Mouse (Mus musculus) limb, embryonic 10.5 days (tissue): ENCODE results near the gene Obp2b. TPM values are rescaled to one million over a fixed set of nuclear protein-coding genes. Genes with fewer than 3 reads are reported as not detected.
"Not testable (repeated sequence)": the region's sequence is repeated elsewhere in the genome, so short reads cannot be mapped to it uniquely, and the experiment has no call there.

Experiments used
- DNase-seq: peaks from one replicate; pipeline ENCODE4 v3.0.0-alpha.2; 2017; ENCODE audit warnings: low spot score
- H3K27ac ChIP-seq: fragments of 300-500 bp; sonication (generic); 2 replicates; pipeline ENCODE4 v1.5.1; 2016; ENCODE audit warnings: mild to moderate bottlenecking
- H3K27me3 ChIP-seq: fragments of 300-500 bp; sonication (generic); 2 replicates; pipeline ENCODE4 v1.6.1; 2016; ENCODE audit warnings: low read depth, mild to moderate bottlenecking; ENCODE audit not compliant: poor library complexity, severe bottlenecking
- H3K36me3 ChIP-seq: fragments of 300-500 bp; sonication (generic); 2 replicates; pipeline ENCODE4 v1.6.1; 2016; ENCODE audit warnings: mild to moderate bottlenecking, moderate library complexity
- H3K4me1 ChIP-seq: fragments of 300-500 bp; sonication (generic); 2 replicates; pipeline ENCODE4 v1.6.1; 2016
- H3K4me3 ChIP-seq: fragments of 300-500 bp; sonication (generic); 2 replicates; pipeline ENCODE4 v1.5.1; 2016; ENCODE audit warnings: mild to moderate bottlenecking, moderate library complexity
- H3K9me3 ChIP-seq: fragments of 300-500 bp; sonication (generic); replicated peaks from 2 replicates; pipeline ENCODE4 v1.6.1; 2016; ENCODE audit warnings: mild to moderate bottlenecking
- WGBS: fragments of 180-500 bp; shearing (Covaris S2); methylation state at CpG from one replicate; pipeline ENCODE4 v1.1.7; 2016; 5-methylcytosine and 5-hydroxymethylcytosine counted together
- polyA plus RNA-seq: library from polyadenylated mRNA; unstranded; fragments of >200 nt; fragmentation: Nextera tagmentation; extraction: Ambion mirVana; gene quantifications from 2 replicates; pipeline ENCODE4 v1.2.1, GENCODE M21; 2016

The Obp2b gene
- not detected in 2 replicates for polyA plus RNA-seq

- not testable (repeated sequence) for H3K4me3 ChIP-seq, H3K4me1 ChIP-seq, H3K36me3 ChIP-seq, H3K27me3 ChIP-seq, H3K9me3 ChIP-seq, DNase-seq, H3K27ac ChIP-seq
- WGBS = 85% methylated on average over 3 of the region's 3 CpGs
These were observed at the start of gene Obp2b for GRCm38 (mm10) chr2:25736709-25737108. TSS of gene Obp2b (plus strand) at chr2:25737009.

DNA sequence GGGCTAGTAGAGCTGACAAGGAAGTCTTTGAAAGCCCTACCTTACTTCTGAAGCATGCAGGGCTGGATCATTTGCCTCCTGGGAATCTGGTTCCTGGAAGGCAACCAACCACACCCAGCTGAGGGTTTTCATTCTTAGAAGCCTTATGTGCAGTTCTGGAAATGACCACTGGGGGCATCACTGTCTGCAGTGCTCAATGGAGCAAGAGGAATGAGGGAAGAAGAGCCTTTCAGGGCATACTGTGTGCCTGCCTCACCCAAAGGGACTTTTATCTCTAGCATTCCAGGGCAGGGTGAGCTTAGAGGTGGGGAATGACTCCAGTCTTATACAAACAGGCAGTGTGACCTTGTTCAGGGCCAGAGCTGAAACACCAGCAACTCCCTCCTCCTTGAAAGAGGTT lies 42.2 kb upstream of the Obp2b start:
- H3K4me3 ChIP-seq = no peak overlapping the region
- H3K4me1 ChIP-seq = no peaks in the 10 kb centered on the region
- H3K9me3 ChIP-seq = no peaks in the 10 kb centered on the region
- H3K36me3 ChIP-seq = no peaks in the 10 kb centered on the region
- no peaks in the 10 kb centered on the region for H3K27me3 ChIP-seq
- peak; percentile 69 for DNase-seq
- H3K27ac ChIP-seq = no peak overlapping the region

- Histone ChIP-seq H3K9me3 (no peaks in the 10 kb centered on the region), H3K4me1 (no peaks in the 10 kb centered on the region), H3K4me3 (no peak overlapping the region), H3K27ac (no peak overlapping the region), H3K36me3 (no peaks in the 10 kb centered on the region), H3K27me3 (no peaks in the 10 kb centered on the region)
- no peak for DNase-seq
- 76% methylated on average over 4 of the region's 4 CpGs for WGBS
These were observed 39.9 kb upstream of the Obp2b start for GRCm38 (mm10) chr2:25696951-25697350.

DNA sequence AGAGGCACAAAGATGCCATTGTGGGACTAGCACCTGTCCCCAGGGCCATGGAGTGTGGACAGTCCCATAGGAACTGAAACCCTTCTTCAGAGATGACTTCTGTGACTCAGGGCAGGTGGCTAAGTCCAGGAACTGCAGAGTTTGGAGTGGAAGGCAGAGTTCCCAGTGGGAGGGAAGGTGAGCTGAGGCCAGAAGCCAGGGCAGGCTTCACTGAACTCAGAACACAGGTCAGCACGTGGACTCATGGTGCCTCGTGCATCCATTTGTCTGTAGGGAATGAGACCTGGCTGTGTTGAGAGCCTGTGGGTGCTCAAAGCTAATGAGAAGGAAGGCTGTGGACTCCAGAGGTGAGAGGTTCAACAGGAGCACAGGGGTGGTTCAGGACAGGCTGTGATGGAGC lies 38.1 kb upstream of the Obp2b start:
- H3K27me3 ChIP-seq = no peaks in the 10 kb centered on the region
- no peaks in the 10 kb centered on the region for H3K36me3 ChIP-seq
- WGBS = 84% methylated on average over 2 of the region's 2 CpGs
- no peaks in the 10 kb centered on the region for H3K9me3 ChIP-seq
- H3K27ac ChIP-seq = no peak overlapping the region
- no peak overlapping the region for H3K4me3 ChIP-seq
- DNase-seq = no peak
- no peaks in the 10 kb centered on the region for H3K4me1 ChIP-seq

DNA sequence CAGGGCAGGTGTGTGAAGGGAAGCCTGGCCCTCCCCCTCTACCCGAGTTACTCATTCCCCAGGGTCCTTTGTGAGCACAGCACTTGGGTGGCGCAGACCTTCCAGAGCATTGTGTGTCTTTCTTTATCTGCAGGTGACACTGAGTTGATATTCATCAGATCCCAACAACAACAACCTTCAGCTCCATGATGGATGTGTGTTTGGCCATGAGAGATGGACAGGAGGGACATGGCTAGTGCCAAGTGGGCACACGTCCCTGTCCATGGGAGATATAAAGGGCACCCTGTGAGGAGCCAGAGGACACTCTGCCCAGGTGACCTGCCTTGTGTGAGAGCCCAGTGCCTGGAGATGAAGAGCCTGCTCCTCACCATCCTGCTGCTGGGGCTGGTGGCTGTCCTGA lies 37.1 kb upstream of the Obp2b start, which contains the start of gene Obp2a:
Obp2a (plus strand) TSS at position 301 of the 400 bp plus-strand sequence.
- not testable (repeated sequence) for H3K27me3 ChIP-seq, H3K9me3 ChIP-seq, H3K4me3 ChIP-seq, H3K4me1 ChIP-seq, DNase-seq, H3K27ac ChIP-seq, H3K36me3 ChIP-seq
- WGBS = 90% methylated on average over 3 of the region's 3 CpGs

- 87% methylated on average over 5 of the region's 5 CpGs for WGBS
- DNase-seq = no peak
- no peaks in the 10 kb centered on the region for H3K4me1 ChIP-seq
These were observed 35.8 kb upstream of the Obp2b start for GRCm38 (mm10) chr2:25701001-25701400.

GRCm38 (mm10) chr2:25703706-25704105 lies 33.1 kb upstream of the Obp2b start:
- no peaks in the 10 kb centered on the region for H3K36me3 ChIP-seq

More at GRCm38 (mm10) chr2:25701001-25701400, 35.8 kb upstream of the Obp2b start:
- Histone ChIP-seq H3K4me3 (no peak overlapping the region), H3K27ac (no peak overlapping the region), H3K9me3 (no peaks in the 10 kb centered on the region), H3K27me3 (no peaks in the 10 kb centered on the region), H3K36me3 (no peaks in the 10 kb centered on the region)

GRCm38 (mm10) chr2:25706643-25707481 lies 29.9 kb upstream of the Obp2b start, which contains the start of gene Bmyc:
TSS of gene Bmyc (plus strand) at chr2:25706739.
- DNase-seq = peak; percentile 87
- H3K36me3 ChIP-seq = 0 out of 2 replicates have a peak, but pooled peaks cover 2% of the 10 kb centered on the region
- H3K9me3 ChIP-seq = no peaks in the 10 kb centered on the region
- under 1% methylated on average over 78 of the region's 78 CpGs for WGBS
- peak within 1 kb of the TSS; percentile 72 for H3K4me3 ChIP-seq
- no peaks in the 10 kb centered on the region for H3K27me3 ChIP-seq
- H3K27ac ChIP-seq = peak within 1 kb of the TSS; percentile 82
- H3K4me1 ChIP-seq = peaks cover 25% of the 10 kb centered on the region

More at GRCm38 (mm10) chr2:25703706-25704105, 33.1 kb upstream of the Obp2b start:
- Histone ChIP-seq H3K9me3 (no peaks in the 10 kb centered on the region), H3K4me1 (peaks cover 18% of the 10 kb centered on the region), H3K27me3 (no peaks in the 10 kb centered on the region), H3K27ac (no peak overlapping the region), H3K4me3 (no peak overlapping the region)
- 81% methylated on average over 4 of the region's 4 CpGs for WGBS
- DNase-seq = no peak

- H3K27me3 ChIP-seq = no peaks in the 10 kb centered on the region
- DNase-seq = no peak
- H3K36me3 ChIP-seq = 0 out of 2 replicates have a peak, but pooled peaks cover 2% of the 10 kb centered on the region
- peak overlapping the region; percentile 20 for H3K4me3 ChIP-seq
- H3K27ac ChIP-seq = 0 out of 2 replicates have a peak overlapping the region, but pooled peaks have one; percentile 9
- H3K4me1 ChIP-seq = peaks cover 26% of the 10 kb centered on the region
- H3K9me3 ChIP-seq = no peaks in the 10 kb centered on the region
- 85% methylated on average over 2 of the region's 2 CpGs for WGBS
These were observed 28.7 kb upstream of the Obp2b start for GRCm38 (mm10) chr2:25708121-25708520.

DNA sequence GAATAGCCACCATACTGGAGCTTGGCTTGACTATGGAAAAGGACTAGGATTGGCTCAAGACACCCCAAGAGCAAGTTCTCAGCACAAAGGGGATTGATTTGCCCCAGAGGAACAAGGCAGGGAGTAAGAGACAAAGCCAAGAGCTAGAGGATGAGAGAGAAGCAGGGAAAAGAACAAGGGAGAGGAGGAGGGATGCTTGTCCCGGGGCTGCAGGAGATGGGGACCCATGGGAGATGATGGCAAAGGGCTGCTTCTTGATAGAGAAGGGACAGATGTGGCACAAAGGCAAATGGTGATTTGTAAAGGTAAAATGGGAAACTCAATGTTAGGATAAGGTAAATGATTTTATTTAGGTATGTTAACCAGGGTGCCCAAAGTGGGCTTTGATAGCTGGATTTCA lies 27.8 kb upstream of the Obp2b start:
- 88% methylated on average over 1 of the region's 1 CpGs for WGBS
- not testable (repeated sequence) for DNase-seq, H3K27ac ChIP-seq, H3K9me3 ChIP-seq, H3K36me3 ChIP-seq, H3K27me3 ChIP-seq, H3K4me3 ChIP-seq
- peaks cover 26% of the 10 kb centered on the region for H3K4me1 ChIP-seq

- H3K27ac ChIP-seq, H3K4me3 ChIP-seq, DNase-seq, H3K27me3 ChIP-seq, H3K9me3 ChIP-seq, H3K36me3 ChIP-seq: not testable (repeated sequence)
- H3K4me1 ChIP-seq = peaks cover 26% of the 10 kb centered on the region
- WGBS = 73% methylated on average over 2 of the region's 2 CpGs
These were observed 27.0 kb upstream of the Obp2b start for GRCm38 (mm10) chr2:25709791-25710190.

DNA sequence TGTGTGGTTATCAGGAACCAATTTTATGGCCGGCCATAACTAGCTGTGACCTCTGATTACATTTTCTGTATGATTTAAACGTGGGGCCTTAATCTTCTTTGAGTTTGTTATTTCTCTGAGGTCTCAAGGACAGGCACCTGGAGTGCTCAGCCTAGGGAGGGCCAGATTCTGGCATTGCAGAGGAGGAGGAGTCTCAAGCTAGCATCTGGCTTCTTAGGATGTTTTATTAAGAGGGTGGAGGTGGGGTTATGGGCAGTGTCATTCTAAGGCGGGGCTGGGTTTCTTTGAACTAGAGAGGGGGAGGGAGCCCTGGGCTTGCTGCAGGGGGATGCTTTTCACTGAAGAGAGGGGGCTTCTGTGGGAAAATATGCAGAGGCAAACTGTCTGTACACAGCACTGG lies 25.2 kb upstream of the Obp2b start:
- peaks cover 24% of the 10 kb centered on the region for H3K4me1 ChIP-seq
- H3K9me3 ChIP-seq = not testable (repeated sequence)
- WGBS = 13% methylated on average over 3 of the region's 3 CpGs

DNA sequence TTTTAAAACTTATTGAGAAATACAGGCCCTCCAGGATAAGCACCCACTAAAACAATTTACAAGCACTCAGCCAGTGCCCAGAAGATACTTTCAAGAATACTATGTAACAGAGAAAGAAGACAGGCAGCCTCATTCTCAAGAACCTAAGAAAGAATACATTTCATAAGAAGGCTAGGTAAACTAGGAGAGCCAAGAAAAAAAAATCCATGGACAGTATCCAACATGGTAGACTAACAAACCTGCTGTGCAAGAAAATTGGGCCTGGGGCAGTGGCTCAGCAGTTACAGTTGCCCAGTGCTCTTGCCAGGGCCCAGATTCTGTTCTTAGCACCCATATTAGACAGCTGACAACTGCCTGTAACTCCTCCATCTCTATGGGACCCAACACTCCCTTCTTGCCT lies 19.6 kb upstream of the Obp2b start:
- no peak for DNase-seq
- Histone ChIP-seq H3K4me1 (no peaks in the 10 kb centered on the region), H3K4me3 (no peak overlapping the region), H3K36me3 (no peaks in the 10 kb centered on the region), H3K9me3 (no peaks in the 10 kb centered on the region), H3K27me3 (no peaks in the 10 kb centered on the region), H3K27ac (no peak overlapping the region)

More for the DNA sequence above, 25.2 kb upstream of the Obp2b start:
- not testable (repeated sequence) for H3K36me3 ChIP-seq, H3K4me3 ChIP-seq, H3K27me3 ChIP-seq, DNase-seq, H3K27ac ChIP-seq
